Mouse (Mus musculus) erythroid progenitor cell, adult 5-6 weeks (primary cell): ENCODE results near the gene Dido1. TPM values are rescaled to one million over a fixed set of nuclear protein-coding genes. Genes with fewer than 3 reads are reported as not detected.

Experiments used
- ATAC-seq: replicated peaks from 2 replicates; pipeline ENCODE4 v1.8.0; 2016; ENCODE audit warnings: moderate number of reproducible peaks, mild to moderate bottlenecking, moderate TSS enrichment, inconsistent platforms; ENCODE audit not compliant: poor library complexity, low FRiP score, severe bottlenecking
- total RNA-seq, 2 experiments: library from RNA; stranded (forward) in 1 of 2; stranded (reverse) in 1 of 2; fragments of 150-400 nt in 1 of 2; fragments of 186-747, 209-891 nt in 1 of 2; gene quantifications; 2 replicates each; pipeline versions ENCODE4 v1.2.3 to v1.2.4; 2015 to 2017; ENCODE audit warnings: low replicate concordance in 2 of 2

The Dido1 gene
- total RNA-seq, 2 experiments from 2014 or later = 66.2 to 109 TPM

DNA sequence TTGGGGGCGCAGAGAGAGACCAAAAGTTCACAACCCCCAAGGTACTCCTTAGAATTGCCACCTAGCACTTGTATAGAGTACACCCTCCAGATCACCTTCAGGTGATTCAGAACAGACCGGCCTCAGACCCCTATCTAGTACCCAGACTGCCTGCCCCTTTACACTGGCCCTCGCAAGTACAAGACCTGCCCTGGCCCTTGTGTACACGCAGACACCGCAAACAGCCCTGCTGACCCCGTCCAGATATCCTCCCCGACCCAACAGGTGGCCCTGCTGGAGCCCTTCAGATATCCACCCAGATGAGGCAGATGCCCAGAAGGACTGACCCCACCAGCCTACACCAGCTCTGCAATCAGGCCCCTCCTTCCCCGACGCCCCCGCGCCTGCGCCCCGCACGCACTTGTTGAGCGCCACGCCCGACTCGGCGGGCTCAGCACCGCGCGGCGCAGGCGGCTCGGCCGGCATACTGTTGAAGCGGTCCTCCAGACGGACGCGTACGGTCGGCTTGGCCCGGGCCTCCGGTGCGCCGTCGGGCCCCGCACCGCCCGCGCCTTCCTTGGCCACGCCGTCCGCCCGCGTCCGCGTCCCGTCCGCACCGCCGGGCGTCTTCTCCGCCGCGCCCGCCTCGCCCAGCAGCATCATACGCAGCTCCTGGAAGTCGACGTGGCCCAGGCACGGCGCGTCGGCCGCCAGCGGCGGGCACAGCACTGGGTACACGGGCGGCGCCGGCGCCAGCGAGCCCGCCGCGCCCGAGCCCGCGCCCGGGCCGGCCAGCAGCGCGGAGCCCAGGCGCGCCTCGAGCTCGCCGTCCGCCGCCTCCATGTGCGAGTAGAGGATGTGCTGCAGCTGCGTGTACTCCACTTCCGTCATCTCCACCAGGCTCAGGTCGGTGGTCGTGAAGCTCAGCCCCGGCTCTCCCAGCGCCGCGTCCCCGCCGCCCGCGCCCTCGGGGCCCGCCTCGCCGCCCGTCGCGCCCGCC, 67.9 kb downstream of the Dido1 start:
- no peak for ATAC-seq

DNA sequence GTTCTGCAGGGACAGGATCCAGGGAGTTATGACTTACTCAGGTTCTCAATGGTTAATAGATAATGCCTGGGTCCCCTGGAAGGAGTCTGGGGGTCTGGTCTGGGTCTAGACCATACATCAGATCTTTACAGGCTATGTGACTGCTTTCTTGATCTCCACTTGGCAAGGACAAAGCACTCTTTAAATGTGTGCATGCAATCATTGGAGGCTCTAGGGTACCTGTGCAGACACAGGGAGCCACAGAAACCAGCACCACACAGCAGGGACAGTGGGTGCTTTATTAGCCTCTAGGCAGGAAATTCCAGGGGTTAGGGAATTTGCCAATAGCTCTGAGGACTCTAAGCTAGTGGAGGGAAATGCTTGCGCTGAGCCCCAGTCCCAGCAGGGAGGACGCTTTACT, 97.9 kb downstream of the Dido1 start:
- ATAC-seq = no peak

DNA sequence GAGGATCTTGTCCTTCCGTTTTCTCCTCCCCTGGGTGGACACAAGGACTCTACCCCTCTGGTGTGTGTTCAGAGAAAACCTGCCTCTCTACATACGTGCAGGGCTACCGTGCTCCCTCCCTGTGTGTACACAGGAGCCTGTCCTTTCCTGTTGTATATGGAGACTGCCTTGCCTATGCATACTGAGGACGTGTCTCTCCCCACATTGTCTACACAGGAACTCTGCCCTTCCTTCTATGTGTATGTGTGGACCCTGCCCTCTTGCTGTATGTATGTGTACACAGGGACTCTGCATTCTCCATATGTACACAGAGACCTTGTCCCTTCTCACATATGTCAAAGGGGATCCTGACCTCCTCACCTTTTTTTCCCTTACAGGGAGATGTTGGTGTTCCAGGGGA, 99.5 kb downstream of the Dido1 start:
- no peak for ATAC-seq

Other genes with a start within 250 kb of the Dido1 start
- gene Ntsr1, start 210.0 kb downstream of the Dido1 start, total RNA-seq (2015; ENCODE audit: low replicate concordance) = not detected in 2 replicates
- gene Ntsr1, start 210.0 kb downstream of the Dido1 start, total RNA-seq (2017; ENCODE audit: low replicate concordance) = not detected in 2 replicates
- 13.4 and 16.9 TPM in 2 replicates for gene Mrgbp, start 128.7 kb downstream of the Dido1 start, total RNA-seq (2015; ENCODE audit: low replicate concordance)
- gene Mrgbp, start 128.7 kb downstream of the Dido1 start, total RNA-seq (2017; ENCODE audit: low replicate concordance) = 12.1 and 14.3 TPM in 2 replicates
- gene Ogfr, start 120.8 kb downstream of the Dido1 start, total RNA-seq (2015; ENCODE audit: low replicate concordance) = 31.7 and 33.1 TPM in 2 replicates
- 25.0 and 55.8 TPM in 2 replicates for gene Ogfr, start 120.8 kb downstream of the Dido1 start, total RNA-seq (2017; ENCODE audit: low replicate concordance)
- 1.1 and 2.1 TPM in 2 replicates for gene Col9a3, start 112.2 kb downstream of the Dido1 start, total RNA-seq (2015; ENCODE audit: low replicate concordance)
- gene Col9a3, start 112.2 kb downstream of the Dido1 start, total RNA-seq (2017; ENCODE audit: low replicate concordance) = 0.51 TPM in 1 of 2 replicates, not detected in the other
- gene Tcfl5, start 67.3 kb downstream of the Dido1 start, total RNA-seq (2015; ENCODE audit: low replicate concordance) = not detected in 2 replicates
- gene Tcfl5, start 67.3 kb downstream of the Dido1 start, total RNA-seq (2017; ENCODE audit: low replicate concordance) = not detected in 2 replicates
- gene Gid8, start 118 bp upstream of the Dido1 start, total RNA-seq (2015; ENCODE audit: low replicate concordance) = 193 and 195 TPM in 2 replicates
- 276 and 301 TPM in 2 replicates for gene Gid8, start 118 bp upstream of the Dido1 start, total RNA-seq (2017; ENCODE audit: low replicate concordance)
- gene Slc17a9, start 15.3 kb upstream of the Dido1 start, total RNA-seq (2015; ENCODE audit: low replicate concordance) = 6.1 and 6.3 TPM in 2 replicates
- gene Slc17a9, start 15.3 kb upstream of the Dido1 start, total RNA-seq (2017; ENCODE audit: low replicate concordance) = 0.38 and 2.6 TPM in 2 replicates
- not detected in 2 replicates for gene Bhlhe23, start 66.9 kb upstream of the Dido1 start, total RNA-seq (2015; ENCODE audit: low replicate concordance)
- not detected in 2 replicates for gene Bhlhe23, start 66.9 kb upstream of the Dido1 start, total RNA-seq (2017; ENCODE audit: low replicate concordance)
- 28.1 and 35.0 TPM in 2 replicates for gene Ythdf1, start 210.9 kb upstream of the Dido1 start, total RNA-seq (2015; ENCODE audit: low replicate concordance)
- gene Ythdf1, start 210.9 kb upstream of the Dido1 start, total RNA-seq (2017; ENCODE audit: low replicate concordance) = 12.1 and 37.7 TPM in 2 replicates
- not detected in 2 replicates for gene Birc7, start 219.0 kb upstream of the Dido1 start, total RNA-seq (2015; ENCODE audit: low replicate concordance)
- gene Birc7, start 219.0 kb upstream of the Dido1 start, total RNA-seq (2017; ENCODE audit: low replicate concordance) = not detected in 2 replicates
- not detected in 2 replicates for gene Nkain4, start 244.7 kb upstream of the Dido1 start, total RNA-seq (2015; ENCODE audit: low replicate concordance)
- gene Nkain4, start 244.7 kb upstream of the Dido1 start, total RNA-seq (2017; ENCODE audit: low replicate concordance) = not detected in 2 replicates